Mouse (Mus musculus): ENCODE measurements around the gene Pex19.

DNA sequence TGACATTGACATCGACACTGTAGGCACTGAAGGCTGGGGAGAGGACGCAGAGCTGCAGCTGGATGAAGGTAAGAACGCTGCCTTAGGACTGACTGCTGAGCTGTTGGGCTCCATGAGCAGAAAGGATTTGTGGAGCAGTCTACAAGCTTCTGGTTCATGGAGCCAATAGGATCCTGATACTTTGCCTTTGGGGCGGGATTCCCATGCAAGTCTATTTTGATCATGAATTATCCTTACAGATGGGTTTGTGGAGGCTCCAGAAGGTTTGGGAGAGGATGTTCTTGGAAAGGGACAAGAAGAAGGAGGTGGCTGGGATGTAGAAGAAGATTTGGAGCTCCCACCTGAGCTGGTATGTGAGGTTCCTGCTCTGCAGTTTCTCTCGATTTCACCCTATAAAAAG is 9.6 kb upstream of the Pex19 start:
- no peak for TF ChIP-seq CTCF (IDR thresholded peaks at IDR 0.05; ENCODE audit: extremely low read depth, insufficient read depth, insufficient read length, insufficient replicate concordance)
- TF ChIP-seq POLR2A (IDR thresholded peaks at IDR 0.05; ENCODE audit: low read depth, low read length) = no peak
